Mouse (Mus musculus): ENCODE measurements around the gene Hist4h4. TPM values are rescaled to one million over a fixed set of nuclear protein-coding genes. Genes with fewer than 3 reads are reported as not detected.

The Hist4h4 gene
- polyA plus RNA-seq, 1 experiment = 0.62 TPM

DNA sequence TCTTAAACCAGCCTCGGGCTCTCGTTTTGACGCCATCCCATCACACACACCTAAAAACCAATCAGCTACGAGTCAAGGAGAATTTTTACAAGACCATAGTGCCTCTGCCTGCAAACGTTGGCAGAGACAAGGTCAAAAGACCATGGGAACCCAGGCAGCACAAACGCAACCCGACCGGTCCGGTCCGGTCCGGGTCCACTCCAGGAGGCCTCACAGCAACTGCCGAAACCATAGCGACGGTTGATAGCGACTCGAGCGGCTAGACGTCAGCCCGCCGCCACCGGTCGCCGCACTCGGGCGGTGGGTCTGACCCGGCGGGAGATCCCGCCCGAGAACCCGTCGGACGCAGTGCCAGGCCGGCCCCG lies 23.3 kb upstream of the Hist4h4 start, which contains the start of gene BC049715:
Gene BC049715, plus strand, starts transcription at position 111 of the 365 bp plus-strand sequence.
- under 1% methylated on average over 34 of the region's 34 CpGs for WGBS
- H3K27ac ChIP-seq (ENCODE audit: insufficient read depth, low read length) = peak within 1 kb of the TSS; percentile 72
- TF ChIP-seq POLR2A (IDR thresholded peaks at IDR 0.05; ENCODE audit: borderline replicate concordance, insufficient read depth, low read length) (no peak), CTCF (IDR thresholded peaks at IDR 0.05; ENCODE audit: borderline replicate concordance, insufficient read depth, low read depth, low read length) (no peak)

DNA sequence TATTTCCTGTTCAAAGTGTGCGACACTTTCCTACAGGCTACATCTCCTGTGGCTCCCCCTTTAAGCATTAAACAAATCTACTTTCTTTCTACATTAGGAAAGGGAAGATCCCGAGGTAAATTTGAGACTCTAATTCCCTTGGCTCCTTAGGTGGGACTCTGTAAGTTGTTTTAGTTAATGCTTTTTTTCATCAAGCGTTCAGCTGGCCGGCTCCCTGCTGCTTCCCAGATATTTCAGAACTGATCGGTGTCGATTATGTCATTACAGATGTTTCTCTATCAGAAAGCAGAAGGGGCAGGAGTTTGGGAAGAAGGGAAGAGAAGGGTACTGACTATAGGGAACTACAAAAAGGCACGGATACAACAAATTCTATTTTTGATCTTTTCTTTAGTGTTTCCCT lies 22.9 kb upstream of the Hist4h4 start:
- TF ChIP-seq POLR2A (IDR thresholded peaks at IDR 0.05; ENCODE audit: borderline replicate concordance, insufficient read depth, low read length) (no peak), CTCF (IDR thresholded peaks at IDR 0.05; ENCODE audit: borderline replicate concordance, insufficient read depth, low read depth, low read length) (no peak)
- no peak for DNase-seq
- Histone ChIP-seq H3K4me3 (replicated peaks; ENCODE audit: insufficient read depth, low read depth, low read length) (peak overlapping the region; percentile 79), H3K27ac (ENCODE audit: insufficient read depth, low read length) (no peak overlapping the region), H3K27me3 (ENCODE audit: control insufficient read depth, insufficient read depth, low read length) (no peaks in the 10 kb centered on the region), H3K4me1 (ENCODE audit: control insufficient read depth, insufficient read depth, low read length) (peaks cover 5% of the 10 kb centered on the region; the same call in 1 of the 2 replicates)
- WGBS = 15% methylated on average over 7 of the region's 7 CpGs

More for the DNA sequence above, 23.3 kb upstream of the Hist4h4 start, which contains the start of gene BC049715:
- no peak for DNase-seq
- Histone ChIP-seq H3K27me3 (ENCODE audit: control insufficient read depth, insufficient read depth, low read length) (no peaks in the 10 kb centered on the region), H3K4me1 (ENCODE audit: control insufficient read depth, insufficient read depth, low read length) (peaks cover 5% of the 10 kb centered on the region; the same call in 1 of the 2 replicates), H3K4me3 (replicated peaks; ENCODE audit: insufficient read depth, low read depth, low read length) (peak within 1 kb of the TSS; percentile 79)

DNA sequence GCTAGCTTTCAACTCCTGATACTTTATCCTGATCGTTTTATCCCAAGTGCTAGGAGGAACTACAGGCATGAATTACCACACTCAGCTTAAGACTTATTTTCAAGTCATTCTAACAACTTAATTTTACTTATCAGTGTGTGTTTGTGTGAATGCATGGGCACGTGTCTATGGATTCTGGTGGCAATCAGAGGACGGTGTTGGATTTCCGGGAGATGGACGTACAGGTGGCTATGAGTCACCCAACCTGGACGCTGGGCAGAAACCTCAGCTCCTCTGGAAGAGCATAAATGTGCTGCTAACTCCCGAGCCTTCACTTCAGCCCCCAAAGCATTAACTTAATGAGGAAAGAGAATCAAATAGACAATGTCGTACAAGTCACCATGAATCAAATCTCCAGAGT lies 20.8 kb upstream of the Hist4h4 start:
- no peak overlapping the region for H3K27ac ChIP-seq (ENCODE audit: insufficient read depth, low read length)
- no peak overlapping the region for H3K4me3 ChIP-seq (replicated peaks; ENCODE audit: insufficient read depth, low read depth, low read length)
- WGBS = 92% methylated on average over 8 of the region's 8 CpGs
- TF ChIP-seq POLR2A (IDR thresholded peaks at IDR 0.05; ENCODE audit: borderline replicate concordance, insufficient read depth, low read length) (no peak), CTCF (IDR thresholded peaks at IDR 0.05; ENCODE audit: borderline replicate concordance, insufficient read depth, low read depth, low read length) (no peak)
- DNase-seq = no peak
- H3K4me1 ChIP-seq (ENCODE audit: control insufficient read depth, insufficient read depth, low read length) = peaks cover 5% of the 10 kb centered on the region; the same call in 1 of the 2 replicates
- no peaks in the 10 kb centered on the region for H3K27me3 ChIP-seq (ENCODE audit: control insufficient read depth, insufficient read depth, low read length)

DNA sequence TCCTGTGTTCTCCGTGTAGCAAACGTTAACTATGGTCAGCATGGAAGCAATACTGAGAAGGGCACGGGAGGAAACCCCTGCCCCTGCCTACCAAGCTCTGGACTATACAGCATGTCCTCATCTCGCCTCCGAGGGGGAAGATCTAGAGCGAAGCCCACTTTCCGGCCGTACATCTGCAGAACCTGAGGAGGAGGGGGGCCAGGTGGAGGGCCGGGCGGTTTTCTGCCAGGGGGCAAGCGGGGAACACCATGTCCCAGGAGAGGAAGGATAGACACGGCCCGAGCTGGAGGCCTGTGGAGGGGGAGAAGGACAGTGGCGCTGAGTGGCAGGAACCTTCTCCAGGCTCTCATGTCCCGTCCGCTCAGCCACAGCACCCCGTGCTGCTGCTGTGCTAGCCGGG lies 16.9 kb upstream of the Hist4h4 start:
- 91% methylated on average over 18 of the region's 18 CpGs for WGBS
- H3K27ac ChIP-seq (ENCODE audit: insufficient read depth, low read length) = no peak overlapping the region
- no peak for DNase-seq
- no peak overlapping the region for H3K4me3 ChIP-seq (replicated peaks; ENCODE audit: insufficient read depth, low read depth, low read length)
- no peak for TF ChIP-seq CTCF (IDR thresholded peaks at IDR 0.05; ENCODE audit: borderline replicate concordance, insufficient read depth, low read depth, low read length)
- TF ChIP-seq POLR2A (IDR thresholded peaks at IDR 0.05; ENCODE audit: borderline replicate concordance, insufficient read depth, low read length) = no peak
- no peaks in the 10 kb centered on the region for H3K4me1 ChIP-seq (ENCODE audit: control insufficient read depth, insufficient read depth, low read length)
- no peaks in the 10 kb centered on the region for H3K27me3 ChIP-seq (ENCODE audit: control insufficient read depth, insufficient read depth, low read length)

DNA sequence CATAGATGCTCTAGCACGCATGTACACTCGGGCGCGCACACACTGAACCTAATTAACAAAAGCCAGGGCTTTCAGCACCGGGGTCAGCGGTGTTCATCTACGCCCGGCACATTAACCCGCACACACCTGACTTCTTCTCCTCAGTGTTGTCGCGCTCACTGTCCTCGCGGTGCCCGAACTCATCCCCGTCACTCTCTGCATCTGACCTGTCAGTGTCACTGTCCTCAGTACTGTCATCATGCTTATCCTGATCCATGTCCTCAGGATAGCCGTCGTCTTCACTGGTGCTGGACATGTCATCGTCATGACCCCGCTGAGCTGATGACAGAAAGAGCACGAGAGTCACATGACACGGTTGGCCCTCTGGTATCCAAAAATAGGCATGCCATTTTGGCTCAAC lies 16.2 kb upstream of the Hist4h4 start:
- DNase-seq = no peak
- H3K27me3 ChIP-seq (ENCODE audit: control insufficient read depth, insufficient read depth, low read length) = no peaks in the 10 kb centered on the region
- no peak overlapping the region for H3K27ac ChIP-seq (ENCODE audit: insufficient read depth, low read length)
- no peak for TF ChIP-seq CTCF (IDR thresholded peaks at IDR 0.05; ENCODE audit: borderline replicate concordance, insufficient read depth, low read depth, low read length)
- no peak for TF ChIP-seq POLR2A (IDR thresholded peaks at IDR 0.05; ENCODE audit: borderline replicate concordance, insufficient read depth, low read length)
- H3K4me3 ChIP-seq (replicated peaks; ENCODE audit: insufficient read depth, low read depth, low read length) = no peak overlapping the region
- H3K4me1 ChIP-seq (ENCODE audit: control insufficient read depth, insufficient read depth, low read length) = no peaks in the 10 kb centered on the region
- 95% methylated on average over 21 of the region's 21 CpGs for WGBS

DNA sequence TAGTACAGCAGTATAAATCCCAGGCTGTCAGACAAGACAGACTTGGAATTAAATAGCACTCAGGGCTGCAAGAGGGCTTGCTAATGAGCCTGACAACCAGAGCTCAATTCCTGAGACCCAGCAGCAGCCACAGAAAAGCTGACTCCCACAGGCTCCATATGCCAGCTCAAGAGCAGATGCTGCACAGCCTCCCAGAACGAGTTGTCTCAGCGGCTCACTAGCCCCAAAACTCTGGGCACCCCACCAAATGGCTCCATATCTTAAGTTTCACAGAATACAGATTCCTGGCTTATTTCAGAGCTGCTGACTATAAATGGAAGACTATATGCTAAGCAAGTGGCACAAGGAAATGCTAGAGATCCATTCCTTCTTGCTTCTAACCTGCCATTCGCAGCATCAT lies 13.3 kb upstream of the Hist4h4 start:
- Histone ChIP-seq H3K4me1 (ENCODE audit: control insufficient read depth, insufficient read depth, low read length) (no peaks in the 10 kb centered on the region), H3K27ac (ENCODE audit: insufficient read depth, low read length) (no peak overlapping the region), H3K4me3 (replicated peaks; ENCODE audit: insufficient read depth, low read depth, low read length) (no peak overlapping the region), H3K27me3 (ENCODE audit: control insufficient read depth, insufficient read depth, low read length) (no peaks in the 10 kb centered on the region)
- TF ChIP-seq CTCF (IDR thresholded peaks at IDR 0.05; ENCODE audit: borderline replicate concordance, insufficient read depth, low read depth, low read length) = no peak
- TF ChIP-seq POLR2A (IDR thresholded peaks at IDR 0.05; ENCODE audit: borderline replicate concordance, insufficient read depth, low read length) = no peak
- DNase-seq = no peak
- 53% methylated on average over 3 of the region's 3 CpGs for WGBS

DNA sequence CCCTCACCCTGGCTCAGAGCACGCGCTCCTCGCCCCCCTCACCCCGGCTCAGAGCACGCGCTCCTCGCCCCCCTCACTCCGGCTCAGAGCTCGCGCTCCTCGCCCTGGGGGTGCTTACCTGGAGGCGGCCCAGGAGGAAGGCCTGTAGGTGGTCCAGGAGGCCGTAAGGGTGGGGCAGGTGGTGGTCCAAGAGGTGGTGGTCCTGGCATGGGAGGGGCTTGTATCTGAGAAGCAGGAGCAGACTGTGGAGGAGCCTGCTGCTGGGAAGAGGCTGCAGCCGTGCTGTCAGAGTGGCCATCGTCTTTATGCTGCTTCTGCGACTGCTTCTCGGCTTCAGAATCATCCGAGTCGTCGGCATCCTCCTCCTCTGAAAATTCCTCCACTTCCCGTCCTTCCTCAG lies 12.6 kb upstream of the Hist4h4 start:
- Histone ChIP-seq H3K27me3 (ENCODE audit: control insufficient read depth, insufficient read depth, low read length) (no peaks in the 10 kb centered on the region), H3K27ac (ENCODE audit: insufficient read depth, low read length) (no peak overlapping the region), H3K4me3 (replicated peaks; ENCODE audit: insufficient read depth, low read depth, low read length) (no peak overlapping the region), H3K4me1 (ENCODE audit: control insufficient read depth, insufficient read depth, low read length) (no peaks in the 10 kb centered on the region)
- TF ChIP-seq POLR2A (IDR thresholded peaks at IDR 0.05; ENCODE audit: borderline replicate concordance, insufficient read depth, low read length) (no peak), CTCF (IDR thresholded peaks at IDR 0.05; ENCODE audit: borderline replicate concordance, insufficient read depth, low read depth, low read length) (no peak)
- 86% methylated on average over 21 of the region's 21 CpGs for WGBS
- no peak for DNase-seq

DNA sequence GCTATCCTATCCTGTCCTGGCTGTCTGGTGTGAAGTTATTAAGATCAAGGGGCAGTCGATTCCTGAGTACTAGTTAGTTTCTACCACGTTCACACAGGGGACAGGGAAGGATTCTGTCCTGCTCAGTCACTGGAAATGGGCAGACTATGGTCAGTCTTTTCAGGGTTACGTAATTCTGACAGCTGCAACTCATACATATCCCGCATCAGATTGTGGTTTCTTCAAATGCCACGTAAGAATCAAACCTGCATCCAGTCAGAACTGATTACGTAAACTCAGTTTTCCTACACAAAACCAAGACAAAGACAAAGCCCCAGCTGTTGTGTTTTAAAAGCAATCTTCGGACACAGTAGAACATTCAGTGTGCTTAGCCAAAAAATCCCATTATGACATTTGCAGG lies 11.2 kb upstream of the Hist4h4 start:
- Histone ChIP-seq H3K27me3 (ENCODE audit: control insufficient read depth, insufficient read depth, low read length) (no peaks in the 10 kb centered on the region), H3K4me3 (replicated peaks; ENCODE audit: insufficient read depth, low read depth, low read length) (no peak overlapping the region), H3K4me1 (ENCODE audit: control insufficient read depth, insufficient read depth, low read length) (no peaks in the 10 kb centered on the region), H3K27ac (ENCODE audit: insufficient read depth, low read length) (no peak overlapping the region)
- TF ChIP-seq CTCF (IDR thresholded peaks at IDR 0.05; ENCODE audit: borderline replicate concordance, insufficient read depth, low read depth, low read length) (no peak), POLR2A (IDR thresholded peaks at IDR 0.05; ENCODE audit: borderline replicate concordance, insufficient read depth, low read length) (no peak)
- no peak for DNase-seq
- WGBS = 89% methylated on average over 7 of the region's 7 CpGs

All from cerebellum, adult 2 months (tissue).